In the genomic region with DNA sequence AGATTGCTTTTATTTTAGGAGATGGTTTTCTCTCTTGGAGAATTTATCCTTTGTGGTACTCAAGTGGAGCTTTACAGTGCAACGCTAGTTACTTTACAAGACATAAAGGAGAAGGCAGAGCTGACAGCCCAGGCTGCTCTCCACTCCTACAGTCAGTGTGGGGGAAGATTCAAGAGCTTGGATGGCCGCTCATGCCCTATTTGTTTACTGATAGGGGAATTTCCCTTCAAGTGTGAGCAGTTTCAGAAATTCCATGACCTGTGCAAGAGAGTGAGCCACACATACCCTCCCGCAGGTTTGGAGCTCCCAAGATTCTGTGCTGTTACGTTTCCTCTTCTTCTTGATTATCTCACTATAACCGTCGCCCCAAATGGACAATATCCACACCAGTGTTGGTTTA, we compare ENCODE assay signal across 29 mouse cellular contexts.
"Had no signal": no experiment of that assay in that cellular context is flagged by ENCODE, and none has a peak within 500 bp of the region (broad histone marks: within the 10 kb centered on the region; RNA-seq: fewer than 3 reads in every experiment).

No protein-coding gene starts in this region.

- H3K36me3 ChIP-seq: heart, embryonic 10.5 days; heart, embryonic 12.5 days; hindbrain, embryonic 10.5 days; hindbrain, embryonic 12.5 days; kidney, embryonic 15.5 days; limb, embryonic 10.5 days; limb, embryonic 12.5 days; liver, embryonic 13.5 days; liver, embryonic 15.5 days had no signal

- H3K4me3 ChIP-seq: gastrocnemius, adult 2 months; heart, embryonic 10.5 days; heart, embryonic 12.5 days; hindbrain, embryonic 10.5 days; hindbrain, embryonic 12.5 days; kidney, embryonic 15.5 days; layer of hippocampus, adult 2 months; left cerebral cortex, adult 2 months; limb, embryonic 10.5 days; limb, embryonic 12.5 days; liver, embryonic 13.5 days; liver, embryonic 15.5 days had no signal

- H3K9me3 ChIP-seq: heart, embryonic 10.5 days; heart, embryonic 12.5 days; hindbrain, embryonic 10.5 days; hindbrain, embryonic 12.5 days; kidney, embryonic 15.5 days; limb, embryonic 10.5 days; limb, embryonic 12.5 days; liver, embryonic 13.5 days; liver, embryonic 15.5 days had no signal

- H3K4me1 ChIP-seq: heart, embryonic 10.5 days; hindbrain, embryonic 10.5 days; hindbrain, embryonic 12.5 days; kidney, embryonic 15.5 days; limb, embryonic 10.5 days; limb, embryonic 12.5 days had no signal

- H3K4me2 ChIP-seq: heart, embryonic 12.5 days; hindbrain, embryonic 12.5 days; hindbrain, embryonic 14.5 days; kidney, embryonic 15.5 days; limb, embryonic 12.5 days; liver, embryonic 11.5 days; liver, embryonic 13.5 days; liver, embryonic 15.5 days had no signal

- H3K27me3 ChIP-seq: hindbrain, embryonic 12.5 days; kidney, embryonic 15.5 days; liver, embryonic 15.5 days had no signal

- H3K27ac ChIP-seq: gastrocnemius, adult 2 months; heart, embryonic 10.5 days; hindbrain, embryonic 10.5 days; hindbrain, embryonic 12.5 days; hindbrain, embryonic 14.5 days; kidney, embryonic 15.5 days; kidney, postnatal 0 days; layer of hippocampus, adult 2 months; left cerebral cortex, adult 2 months; limb, embryonic 10.5 days; limb, embryonic 12.5 days; liver, embryonic 13.5 days; liver, embryonic 15.5 days had no signal

- H3K9ac ChIP-seq: heart, embryonic 12.5 days; hindbrain, embryonic 12.5 days; hindbrain, embryonic 14.5 days; kidney, embryonic 15.5 days; limb, embryonic 12.5 days; liver, embryonic 13.5 days; liver, embryonic 15.5 days; liver, postnatal 0 days had no signal

- ATAC-seq: hindbrain, embryonic 16.5 days; intestine, embryonic 16.5 days; liver, postnatal 0 days had no signal

- DNase-seq: gastrocnemius, adult 2 months; gastrocnemius, postnatal 14 days; gastrocnemius, postnatal 36 days; heart, adult 18-20 months; heart, postnatal 10 days; heart, postnatal 4 days; kidney, adult 11 months; kidney, adult 2 months; kidney, adult 9 months; kidney, postnatal 25 days; kidney, postnatal 4 days; liver; liver, embryonic 13.5 days; liver, postnatal 0 days had no signal
